Mouse (Mus musculus): Measurements from ENCODE around the gene Nr5a2.

The Nr5a2 gene

DNA sequence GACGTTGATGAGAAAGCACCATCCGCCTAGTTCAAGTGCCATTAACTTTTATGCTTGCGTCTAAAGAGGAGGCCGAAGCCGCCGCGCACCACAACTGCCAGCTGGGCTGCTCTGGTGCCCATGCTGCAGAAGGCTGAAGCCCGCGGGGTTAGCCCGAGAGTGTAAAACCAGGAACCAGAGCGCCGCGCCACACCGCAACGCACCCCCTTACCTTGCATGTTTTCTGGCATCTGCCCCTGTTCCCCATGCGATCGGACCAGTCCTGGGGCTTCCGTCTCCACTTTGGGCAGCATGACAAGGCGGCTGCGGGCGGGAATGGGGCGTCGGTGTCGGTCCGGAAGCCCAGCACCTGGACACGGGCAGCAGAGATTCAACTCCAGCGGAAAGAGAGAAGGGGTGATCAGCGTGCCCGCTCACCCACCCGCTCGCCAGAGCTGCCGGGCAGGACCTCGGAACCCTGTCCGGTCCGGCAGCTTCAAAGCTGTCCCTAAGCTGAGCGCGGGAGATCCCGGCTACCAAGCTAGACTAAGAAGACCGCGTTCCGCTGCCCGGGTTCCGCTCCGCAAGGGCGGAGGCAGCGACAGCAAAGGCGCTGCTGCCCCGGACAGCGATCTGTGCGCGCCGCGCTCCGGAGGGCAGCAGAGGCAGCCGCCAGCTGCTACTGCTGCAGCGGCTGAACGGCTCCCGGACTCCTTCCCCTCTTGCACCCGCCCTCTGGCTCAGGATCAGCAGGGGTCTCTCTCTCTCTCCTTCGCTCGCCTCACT, 11.6 kb downstream of the Nr5a2 start:
- no peak for DNase-seq (ENCODE audit: low spot score in 2 of 2)

DNA sequence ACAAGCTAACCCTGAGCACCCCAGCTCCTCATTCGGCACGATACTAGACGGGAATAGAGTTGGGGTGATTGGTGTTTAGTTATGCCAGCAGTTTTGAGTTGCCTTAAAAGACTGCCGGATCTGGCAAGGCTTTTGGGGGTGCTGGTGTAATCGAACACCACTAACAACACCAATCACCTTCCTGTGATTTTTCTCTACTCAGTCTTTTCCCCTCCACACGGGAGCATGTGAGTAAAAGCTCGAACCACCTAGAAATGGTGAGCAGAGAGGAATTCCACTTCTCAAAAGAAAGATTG, 12.2 kb downstream of the Nr5a2 start:
- no peak for DNase-seq (ENCODE audit: low spot score in 2 of 2)

DNA sequence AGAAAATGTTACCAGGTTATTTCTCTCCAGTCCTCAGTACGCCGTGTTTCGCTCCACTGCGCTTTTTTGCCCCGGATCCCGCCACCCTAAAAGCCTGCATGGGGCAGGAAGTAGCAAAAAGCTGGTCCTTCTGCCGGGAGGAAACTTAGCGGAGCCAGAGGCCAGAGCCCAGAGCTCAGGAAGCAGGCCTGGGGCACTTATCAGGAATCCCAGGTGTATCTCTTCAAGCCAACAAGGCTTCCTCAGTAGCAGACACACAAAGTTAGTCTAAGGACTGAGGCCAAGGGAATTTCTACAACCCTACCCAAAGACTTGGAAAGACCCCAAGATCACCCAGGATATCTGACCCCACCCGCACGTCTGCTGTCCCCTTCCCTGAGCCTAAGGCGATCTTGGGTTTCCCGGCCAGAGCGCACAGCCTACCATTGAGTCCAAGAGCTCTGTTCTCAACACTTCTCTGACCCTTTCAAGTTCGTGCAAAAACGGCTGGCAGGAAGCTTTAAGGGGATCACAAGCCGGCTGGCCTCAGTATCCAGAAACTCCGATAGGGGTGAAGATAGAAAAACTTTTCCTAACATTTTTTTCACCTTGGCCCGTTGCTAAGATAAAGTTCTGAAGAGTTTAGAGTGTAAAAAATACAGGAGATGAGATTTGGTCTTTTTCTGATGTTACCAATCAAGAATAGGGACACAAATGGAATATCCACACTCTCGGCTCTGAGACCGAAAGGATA, 12.7 kb downstream of the Nr5a2 start:
- DNase-seq (ENCODE audit: low spot score in 2 of 2): no peak

DNA sequence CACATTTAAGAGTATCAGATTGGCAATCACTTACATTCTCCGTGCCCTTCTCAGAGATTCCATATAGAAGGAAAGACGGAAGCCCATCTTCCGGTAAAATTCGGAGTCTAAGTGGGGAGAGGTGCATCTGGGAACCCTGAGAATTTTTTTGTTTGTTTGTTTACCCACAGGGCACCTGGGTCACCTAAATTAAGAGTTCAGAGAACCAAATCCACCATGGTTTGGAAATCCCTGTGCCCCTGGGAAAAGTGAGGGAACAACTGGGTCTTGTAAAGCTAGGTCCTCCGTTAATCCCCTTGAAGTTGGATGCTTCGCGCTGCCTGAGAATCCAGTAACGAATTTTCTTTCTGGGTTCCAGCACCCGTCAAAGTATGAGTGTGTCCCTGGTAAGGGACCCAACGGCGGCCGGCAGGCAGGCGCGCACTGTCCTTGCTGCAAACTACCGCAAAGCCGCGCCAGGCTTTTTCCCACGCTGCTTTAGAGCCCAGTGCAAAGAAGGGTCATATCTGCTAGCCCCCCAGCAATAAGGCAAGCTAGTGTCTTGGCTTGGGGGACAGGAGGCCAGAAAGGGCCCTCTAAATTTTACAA, 13.3 kb downstream of the Nr5a2 start:
- no peak for DNase-seq (ENCODE audit: low spot score in 2 of 2)

DNA sequence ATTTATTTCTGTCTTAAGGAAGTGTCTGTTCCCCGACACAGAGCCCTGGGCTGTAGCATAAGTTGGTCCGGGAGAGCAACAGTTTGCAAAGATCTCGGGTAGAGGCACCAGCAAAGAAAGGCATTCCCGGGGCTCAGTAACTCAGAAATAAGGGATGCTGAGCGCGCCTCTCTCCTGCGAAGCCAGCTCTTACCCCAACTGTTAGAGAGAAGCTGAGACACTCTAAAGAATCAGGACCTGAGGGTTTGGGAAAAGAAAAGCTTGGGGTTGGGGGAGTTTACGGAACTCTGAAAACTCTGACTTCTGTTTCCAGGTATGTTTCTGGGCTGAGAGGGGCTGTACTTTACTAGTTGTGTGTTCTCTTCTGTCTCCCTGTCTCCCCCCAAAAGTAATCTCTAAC, 13.8 kb downstream of the Nr5a2 start:
- DNase-seq (ENCODE audit: low spot score in 2 of 2): no peak

DNA sequence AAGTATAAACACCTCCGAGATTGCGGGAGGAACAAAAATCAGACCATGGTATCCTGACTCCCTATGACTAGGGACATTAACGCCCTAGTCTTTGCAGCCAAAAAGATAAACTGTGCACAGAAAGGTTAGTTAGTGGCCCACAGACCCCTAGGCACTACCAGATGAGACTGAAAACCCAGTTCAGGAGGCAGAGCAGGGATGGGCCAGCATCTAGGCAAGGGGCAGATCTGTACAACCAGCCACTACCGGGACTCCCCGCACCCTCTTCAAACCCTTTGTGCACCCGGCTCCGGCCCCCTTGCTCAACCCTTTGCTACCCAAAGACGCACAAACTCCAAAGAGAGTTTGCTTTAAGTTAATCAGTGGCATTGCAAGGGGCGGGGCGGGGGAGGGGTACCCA, 14.4 kb downstream of the Nr5a2 start:
- no peak for DNase-seq (ENCODE audit: low spot score in 2 of 2)

DNA sequence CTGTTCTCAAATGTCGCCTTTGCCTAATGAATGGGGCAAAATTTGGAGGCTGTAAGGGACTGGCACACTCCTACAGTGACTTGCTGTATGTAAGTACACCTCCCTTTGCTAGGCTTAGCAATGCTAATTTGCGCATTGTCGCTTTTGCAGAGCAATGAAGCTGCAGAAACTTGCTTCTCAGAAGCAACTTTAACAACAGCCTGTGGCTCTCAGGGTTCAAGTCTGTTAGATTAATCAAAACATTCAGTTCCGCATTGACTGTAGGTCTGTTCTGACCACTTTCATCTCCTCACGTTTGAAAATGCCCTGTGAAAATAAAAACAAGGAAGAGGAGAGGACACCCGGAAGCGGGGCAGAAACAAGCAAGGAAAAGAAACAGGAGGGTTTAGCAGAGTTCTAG, 14.8 kb downstream of the Nr5a2 start:
- DNase-seq (ENCODE audit: low spot score in 2 of 2): no peak

DNA sequence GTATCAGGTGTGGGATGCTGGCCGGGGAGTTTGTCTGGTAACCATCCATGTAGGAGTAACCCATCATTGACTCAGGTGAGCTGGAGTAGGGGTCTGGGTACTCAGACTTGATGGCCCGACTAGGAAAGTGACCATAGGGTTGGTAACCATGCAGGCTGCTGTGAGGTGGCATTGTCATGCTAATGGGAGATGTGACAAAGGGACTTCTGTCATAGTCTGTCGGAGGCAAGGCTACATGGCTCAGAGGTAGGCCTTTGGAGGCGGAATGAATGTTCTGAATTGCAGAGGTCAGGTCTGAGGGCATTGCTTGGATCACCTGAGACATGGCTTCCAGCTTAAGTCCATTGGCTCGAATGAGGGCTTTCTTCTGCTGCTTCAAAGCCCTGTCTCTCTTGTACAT, 19.6 kb downstream of the Nr5a2 start:
- no peak for DNase-seq (ENCODE audit: low spot score in 2 of 2)

DNA sequence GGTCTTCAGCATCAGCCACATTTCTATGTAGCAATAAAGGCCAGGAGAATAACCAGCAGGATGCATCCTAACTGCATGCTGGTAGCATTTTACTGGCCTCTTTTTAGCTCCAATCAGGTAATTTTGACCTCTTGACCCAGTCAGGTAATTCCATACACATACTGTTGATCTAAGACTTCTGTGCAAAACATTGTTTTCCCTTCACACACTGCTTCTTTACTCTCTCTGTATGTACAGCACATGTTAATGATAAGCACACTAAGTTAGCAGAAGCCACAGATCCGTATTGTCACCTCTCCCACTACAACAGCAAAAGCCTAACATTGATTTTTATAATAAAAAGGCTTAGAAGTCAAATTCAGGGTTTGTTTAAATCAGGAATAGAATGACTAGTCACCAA, 21.0 kb downstream of the Nr5a2 start:
- DNase-seq (ENCODE audit: low spot score in 2 of 2): no peak

DNA sequence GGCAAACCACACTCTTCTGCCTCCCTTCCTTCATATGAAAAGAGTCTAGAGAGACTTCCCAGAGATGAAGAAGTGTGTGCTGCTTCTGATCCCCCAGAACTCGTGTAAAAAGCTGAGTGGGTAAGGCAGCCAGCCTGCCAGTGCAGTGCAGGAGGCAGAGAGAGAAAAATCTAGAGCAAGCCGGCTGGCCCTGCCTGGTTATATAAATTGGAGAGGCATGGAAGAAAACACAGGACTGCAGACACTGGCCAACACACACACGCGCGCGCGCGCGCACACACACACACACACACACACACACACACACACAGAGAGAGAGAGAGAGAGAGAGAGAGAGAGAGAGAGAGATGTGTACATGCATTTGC, 24.3 kb downstream of the Nr5a2 start:
- DNase-seq (ENCODE audit: low spot score in 2 of 2): no peak

DNA sequence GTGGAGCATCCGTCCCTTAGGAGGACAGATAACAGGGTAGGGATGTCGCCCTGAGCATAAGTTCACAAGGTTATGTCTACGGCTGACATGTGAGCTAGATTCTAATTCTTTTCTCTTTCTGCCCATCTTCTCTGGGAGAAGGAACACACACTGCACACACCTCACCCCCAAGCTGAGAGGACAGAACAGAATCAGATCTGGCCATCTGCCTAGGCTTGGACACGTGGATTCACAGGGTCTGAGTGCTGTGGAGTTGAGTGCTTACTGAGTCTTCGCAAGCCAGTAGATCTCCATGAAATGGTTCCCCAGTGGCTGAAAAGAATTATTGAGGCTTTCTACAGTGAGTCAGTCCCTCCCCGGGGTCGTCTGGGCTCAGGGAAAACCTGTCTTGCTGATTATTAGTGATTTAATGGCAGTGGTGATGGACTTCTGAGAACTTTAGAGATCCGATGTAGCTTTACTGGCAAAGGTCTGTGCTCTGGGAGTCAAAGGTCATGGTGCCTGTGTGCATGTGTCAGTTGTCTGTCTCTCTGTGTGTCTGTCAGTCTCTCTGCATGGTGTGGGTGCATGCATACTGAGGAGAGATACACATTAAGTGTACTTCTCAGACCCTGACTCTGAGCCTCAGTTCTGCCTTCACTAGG, 24.8 kb downstream of the Nr5a2 start:
- DNase-seq (ENCODE audit: low spot score in 2 of 2): no peak

DNA sequence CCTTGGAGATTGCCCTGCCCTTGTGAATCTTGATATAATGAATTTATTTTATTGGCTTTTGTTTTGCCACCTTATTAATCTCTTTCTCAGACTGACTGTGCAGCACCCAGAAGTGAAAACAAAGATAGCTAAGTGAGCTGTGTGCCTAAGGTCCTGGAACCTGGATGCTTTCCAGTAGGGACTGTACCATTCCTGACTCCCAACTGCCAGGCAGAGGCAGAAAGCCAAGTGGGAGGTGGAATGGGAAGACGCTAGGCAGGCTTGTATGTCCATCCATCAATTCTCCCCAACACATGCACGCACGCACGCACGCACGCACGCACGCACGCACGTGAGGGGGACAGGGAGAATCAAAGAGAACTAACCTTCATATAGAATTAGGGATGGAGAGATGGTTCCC, 26.2 kb downstream of the Nr5a2 start:
- no peak for DNase-seq (ENCODE audit: low spot score in 2 of 2)

DNA sequence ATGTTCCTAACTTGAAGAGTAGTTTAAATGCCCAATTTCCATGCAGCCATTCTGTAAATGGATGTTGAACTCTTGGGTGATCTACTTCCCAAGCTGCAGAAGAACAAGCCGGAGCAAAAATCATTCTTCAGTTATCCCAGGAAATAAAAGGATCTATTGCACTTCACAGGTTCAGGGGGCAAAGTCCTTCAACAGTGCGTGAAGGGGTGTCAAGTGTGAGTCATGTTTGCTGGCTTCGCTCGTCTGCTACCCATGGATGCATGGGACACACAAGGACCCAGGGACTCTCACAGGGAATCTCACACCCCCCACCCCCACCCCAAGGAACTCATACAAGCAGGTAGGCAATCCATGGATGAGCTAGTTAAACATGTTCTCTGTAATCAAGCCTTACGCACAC, 29.2 kb downstream of the Nr5a2 start:
- DNase-seq (ENCODE audit: low spot score in 2 of 2): no peak

DNA sequence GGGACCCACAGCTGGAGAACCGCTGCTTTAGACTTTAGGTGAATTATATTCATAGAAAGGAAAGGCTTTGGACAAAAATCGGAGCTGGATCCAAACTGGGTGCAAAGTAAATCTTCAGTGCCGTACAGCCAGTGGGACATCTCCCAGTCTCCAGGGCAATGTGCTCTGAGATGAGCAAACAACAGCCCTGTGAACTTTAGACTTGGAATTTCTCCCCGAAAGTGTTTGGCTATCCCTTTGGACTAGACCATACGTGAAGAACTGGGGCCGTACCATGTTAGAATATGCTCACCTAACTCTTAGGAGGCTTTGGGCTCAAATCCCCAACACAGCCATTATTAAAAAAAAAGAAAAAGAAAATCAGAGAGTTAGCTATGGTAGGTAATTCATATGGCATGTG, 30.5 kb downstream of the Nr5a2 start:
- DNase-seq (ENCODE audit: low spot score in 2 of 2): no peak

DNA sequence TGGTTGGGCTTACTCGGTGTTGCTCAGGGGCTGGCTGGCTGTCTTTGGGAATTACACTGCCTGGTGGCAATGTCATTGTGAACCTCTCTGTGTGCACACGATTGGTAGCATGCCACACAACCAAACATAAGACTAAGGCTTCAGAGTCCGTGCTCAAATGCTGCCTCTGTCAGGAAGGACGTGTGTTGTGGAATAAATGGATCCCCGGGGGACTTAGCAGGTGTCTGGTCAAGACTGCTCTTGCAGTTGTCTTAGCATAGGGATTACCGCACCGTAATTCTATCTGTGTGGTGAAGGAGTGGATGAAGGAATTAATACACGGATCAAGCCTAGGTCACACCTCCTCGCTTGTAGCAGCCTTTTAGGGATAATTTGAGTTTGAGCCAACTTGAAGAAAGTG, 32.8 kb downstream of the Nr5a2 start:
- DNase-seq (ENCODE audit: low spot score in 2 of 2): no peak

DNA sequence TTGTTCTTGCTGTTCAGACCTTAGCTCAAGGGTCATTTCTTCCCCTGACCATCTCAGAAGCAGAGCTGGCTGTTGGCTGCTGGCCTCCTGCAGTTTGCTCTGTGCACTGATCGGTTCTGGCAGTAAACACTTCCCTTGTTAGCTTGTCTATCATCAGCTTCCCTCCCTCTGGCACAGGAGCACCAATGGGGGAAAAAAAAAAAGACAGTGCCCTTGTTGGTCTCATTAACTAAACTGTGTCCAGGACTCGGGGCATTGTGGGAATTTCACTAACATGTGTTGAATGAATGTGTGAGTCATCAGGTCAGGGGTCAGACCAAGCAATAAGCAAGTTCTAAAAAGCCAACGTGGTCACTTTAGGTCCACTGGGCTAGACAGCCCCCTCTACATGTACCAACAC, 34.2 kb downstream of the Nr5a2 start:
- no peak for DNase-seq (ENCODE audit: low spot score in 2 of 2)

DNA sequence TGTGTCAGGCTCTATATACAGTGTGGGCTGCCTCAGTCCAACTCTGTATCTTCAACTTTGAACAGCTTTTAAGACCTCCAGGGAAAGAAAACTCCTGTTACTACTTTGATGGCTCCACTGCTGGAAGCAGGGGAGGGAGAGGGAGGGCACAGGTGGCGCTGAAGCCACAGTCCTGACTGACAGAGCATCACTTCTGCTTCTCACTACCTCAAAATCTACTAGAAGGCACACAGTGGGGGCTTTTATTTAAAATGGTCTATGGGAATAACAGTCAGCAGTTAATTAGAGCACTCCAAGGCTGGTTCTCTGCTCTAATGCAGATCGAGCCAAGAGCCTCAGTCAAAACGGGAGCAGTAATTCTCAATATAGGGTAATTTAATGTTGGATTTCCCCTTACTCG, 40.2 kb downstream of the Nr5a2 start:
- DNase-seq (ENCODE audit: low spot score in 2 of 2): no peak

DNA sequence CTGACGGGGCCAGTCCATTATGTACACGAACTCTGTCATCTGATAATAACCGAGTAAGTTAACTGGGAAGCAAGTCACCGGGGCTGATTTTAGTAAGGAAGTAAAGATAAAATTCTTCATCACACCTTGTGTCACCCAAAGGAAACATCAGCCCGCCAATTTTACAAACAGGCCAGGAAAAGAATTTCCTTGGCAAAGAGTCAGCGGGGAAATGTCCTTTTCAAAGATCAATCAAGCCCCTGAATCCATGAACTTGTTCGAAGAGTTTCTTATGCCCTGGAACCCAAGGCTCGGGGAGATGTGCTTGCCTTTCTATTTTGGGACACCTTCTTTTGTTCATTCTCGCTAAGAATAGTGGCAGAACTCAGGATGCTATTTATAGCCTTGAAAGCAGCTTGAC, 41.5 kb downstream of the Nr5a2 start:
- no peak for DNase-seq (ENCODE audit: low spot score in 2 of 2)

DNA sequence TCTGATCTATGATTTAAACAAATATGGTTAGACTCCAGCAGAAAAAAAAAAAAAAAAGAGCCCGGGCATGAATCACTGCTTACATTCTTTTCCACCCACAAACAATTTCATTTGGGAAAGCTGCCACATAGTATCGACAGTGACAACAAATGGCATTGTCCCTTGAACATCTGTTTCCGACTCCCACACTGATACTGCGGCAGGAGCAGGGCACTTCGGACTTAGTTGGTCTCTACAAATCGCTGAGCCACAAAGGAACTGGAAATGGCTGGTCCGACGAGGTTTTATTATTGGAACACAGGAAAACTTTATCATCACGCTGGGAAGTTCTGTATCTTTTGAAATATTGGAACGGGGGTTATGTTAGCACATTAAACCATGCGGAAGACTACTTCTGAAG, 44.8 kb downstream of the Nr5a2 start:
- DNase-seq (ENCODE audit: low spot score in 2 of 2): no peak

DNA sequence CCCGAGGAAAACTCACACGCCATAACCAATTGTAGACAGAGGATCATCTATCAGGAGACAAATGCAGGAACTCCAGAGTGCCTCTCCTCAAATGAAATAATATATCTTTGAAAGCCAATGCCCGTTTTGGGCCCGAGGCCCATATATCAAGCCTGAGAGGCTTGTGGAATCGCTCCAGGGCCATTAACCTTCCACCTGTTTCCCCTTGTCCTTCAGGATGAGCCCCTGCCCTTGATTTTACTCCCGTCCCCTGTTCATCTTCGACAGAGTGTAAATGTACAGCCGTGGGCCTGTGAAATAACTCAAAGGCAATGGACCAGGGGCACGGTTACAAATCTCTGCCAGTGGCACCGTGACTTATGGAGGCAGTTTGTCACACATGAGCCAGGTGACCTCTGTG, 48.3 kb downstream of the Nr5a2 start:
- no peak for DNase-seq (ENCODE audit: low spot score in 2 of 2)

DNA sequence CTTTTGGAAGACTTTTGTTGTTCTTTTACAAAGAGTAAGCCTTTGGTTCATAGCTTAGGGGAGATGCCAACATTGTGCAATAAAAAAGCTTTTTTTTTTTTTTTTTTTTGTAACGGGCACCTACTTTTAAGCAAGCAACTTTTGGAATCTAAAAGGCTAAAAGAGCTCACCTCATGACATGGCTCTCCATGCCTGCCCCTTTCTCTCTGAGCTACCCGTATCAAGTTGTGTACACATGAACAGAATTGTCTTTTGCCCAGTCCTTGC, 48.7 kb downstream of the Nr5a2 start:
- DNase-seq (ENCODE audit: low spot score in 2 of 2): no peak

DNA sequence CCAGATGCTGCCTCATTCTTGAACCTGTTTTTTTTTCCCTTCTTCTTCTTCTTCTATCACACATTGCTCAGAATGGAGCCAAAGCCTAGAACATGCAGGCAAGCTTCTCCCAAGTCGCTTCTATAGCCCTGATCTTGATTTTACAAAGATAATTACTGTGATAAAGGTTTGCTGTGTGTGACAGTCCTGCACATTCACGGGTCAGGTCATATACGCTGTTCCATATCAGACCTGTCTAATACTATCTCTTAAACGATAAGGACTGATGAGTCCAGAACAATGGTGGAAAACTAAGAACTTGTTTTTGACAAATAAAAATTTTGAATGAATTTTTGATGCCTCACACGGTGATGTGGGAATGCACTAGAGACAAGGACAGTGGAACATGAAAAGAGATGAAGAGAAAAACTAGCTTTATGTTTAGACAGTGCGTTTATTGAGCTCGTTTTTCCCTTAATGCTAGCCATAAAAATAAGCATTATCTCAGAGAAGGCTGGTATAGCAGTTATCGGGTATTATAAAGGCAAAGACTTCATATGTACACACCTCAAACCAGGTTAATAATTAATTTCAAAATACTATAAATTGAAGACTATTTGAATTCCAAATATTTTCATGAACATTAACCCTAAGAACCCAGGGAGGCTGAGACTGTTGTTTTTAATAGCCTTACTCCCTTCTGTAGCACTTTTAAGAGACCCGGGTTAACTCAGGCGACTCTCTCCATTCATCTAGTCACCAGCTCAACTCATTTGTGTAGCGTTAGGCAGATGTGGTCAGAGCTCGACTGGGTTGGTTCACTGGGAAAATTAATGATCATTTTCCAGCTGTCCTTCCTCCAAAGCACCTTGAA, 49.3 kb downstream of the Nr5a2 start:
- DNase-seq (ENCODE audit: low spot score in 2 of 2): no peak

Measured in natural killer cell, adult 2 months (primary cell).